Mouse (Mus musculus): ENCODE measurements at regions not wholly inside any gene's neighbourhood (a gene's known extent, or its start where the extent isn't known, plus 50 kb on each side); places are given as distances from the start of the nearest gene placed in this dataset.

DNA sequence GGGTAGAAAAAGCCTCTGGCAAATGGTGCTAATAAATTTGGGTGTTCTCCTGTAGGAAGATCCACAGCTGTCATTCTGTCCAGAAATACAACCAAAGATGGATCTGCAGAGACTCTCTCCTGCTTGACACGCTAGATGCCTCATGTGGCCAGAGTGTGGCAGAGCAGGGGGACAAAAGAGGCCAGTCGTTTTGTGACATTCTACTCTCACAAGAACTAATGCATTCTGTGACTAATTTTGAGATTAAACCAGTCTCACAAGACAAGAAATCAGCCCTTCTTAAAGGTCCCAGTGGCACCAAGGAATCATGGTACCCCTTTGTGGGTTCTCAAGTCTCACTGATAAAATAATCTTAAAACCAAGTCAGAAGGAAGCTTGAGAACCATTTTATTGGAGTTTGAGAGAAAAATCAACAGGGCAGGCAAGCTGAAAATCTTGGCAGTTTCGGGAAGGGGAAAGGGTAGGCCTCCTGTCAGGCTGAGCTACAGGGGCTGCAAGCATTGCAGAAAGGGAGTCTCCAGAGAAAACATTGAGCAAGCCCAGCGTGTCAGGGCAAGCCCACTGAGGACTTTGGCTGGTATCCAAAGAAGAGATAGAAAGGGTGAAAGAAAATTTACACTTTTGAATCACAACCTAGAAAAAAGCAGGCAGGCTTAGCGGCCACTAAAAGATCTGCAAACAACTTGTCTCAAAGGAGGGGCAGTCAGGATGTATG is 50.8 kb upstream of the C2cd4b start:
- TF ChIP-seq USF1 (IDR thresholded peaks at IDR 0.05; ENCODE audit: low read depth, low read length) (no peak), POLR2A (IDR thresholded peaks at IDR 0.05; ENCODE audit: control insufficient read depth in 1 of 2, insufficient read depth in 1 of 2, low read depth in 1 of 2, low read length in 2 of 2, poor library complexity in 1 of 2) (no peak), ZMIZ1 (IDR thresholded peaks at IDR 0.05; ENCODE audit: low read depth, low read length) (no peak)

All from MEL (cell line).